Mouse (Mus musculus): ENCODE results near the gene Cacng5.

DNA sequence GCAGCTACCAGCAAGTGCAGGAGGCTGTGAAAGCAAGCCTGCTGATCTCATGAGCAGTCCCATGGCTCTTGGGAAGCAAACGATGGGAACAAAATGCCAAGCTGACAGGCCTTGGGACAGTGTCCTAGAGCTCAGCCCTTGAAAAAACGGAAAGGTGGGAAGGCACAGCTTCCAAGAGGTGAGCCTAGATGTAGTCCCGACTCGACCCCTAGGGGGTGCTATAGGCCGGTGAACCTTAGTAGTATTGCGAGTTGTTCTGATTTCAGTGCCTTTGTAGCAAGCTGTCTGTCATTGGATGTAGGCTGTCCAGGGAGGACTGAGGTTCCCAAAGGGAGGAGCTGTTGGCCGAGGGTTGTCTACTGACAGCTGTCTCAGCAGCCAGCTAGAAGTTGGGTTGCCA is 49.7 kb downstream of the Cacng5 start:
- TF ChIP-seq POLR2A (IDR thresholded peaks at IDR 0.05; ENCODE audit: borderline replicate concordance, control insufficient read depth, low read depth, low read length) (no peak), CTCF (IDR thresholded peaks at IDR 0.05; ENCODE audit: control insufficient read depth, insufficient read depth, low read length) (peak; percentile 65)

All from bone marrow, adult 2 months (tissue).